Mouse (Mus musculus): ENCODE measurements at regions not wholly inside any gene's neighbourhood (a gene's known extent, or its start where the extent isn't known, plus 50 kb on each side); places are given as distances from the start of the nearest gene placed in this dataset.

DNA sequence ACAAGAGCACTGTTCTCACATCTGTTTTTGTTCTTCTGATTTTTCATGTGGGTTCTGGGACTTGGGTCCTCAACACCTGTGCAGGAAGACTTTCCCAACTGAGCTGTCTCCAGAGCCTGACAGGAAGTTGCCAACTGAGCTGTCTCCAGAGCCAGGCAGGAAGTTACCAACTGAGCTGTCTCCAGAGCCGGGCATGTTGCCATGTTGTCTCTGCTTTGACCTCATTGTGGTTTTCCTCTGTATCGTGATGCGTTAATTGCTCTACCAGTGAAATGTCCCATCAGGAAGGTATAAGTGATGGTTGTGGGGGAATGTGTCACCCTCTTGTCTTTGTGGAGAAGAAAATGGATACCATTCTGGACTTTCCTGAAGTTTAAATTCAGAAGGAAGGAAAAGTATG, 54.4 kb upstream of the Olfm4 start:
- DNase-seq, result no peak

DNA sequence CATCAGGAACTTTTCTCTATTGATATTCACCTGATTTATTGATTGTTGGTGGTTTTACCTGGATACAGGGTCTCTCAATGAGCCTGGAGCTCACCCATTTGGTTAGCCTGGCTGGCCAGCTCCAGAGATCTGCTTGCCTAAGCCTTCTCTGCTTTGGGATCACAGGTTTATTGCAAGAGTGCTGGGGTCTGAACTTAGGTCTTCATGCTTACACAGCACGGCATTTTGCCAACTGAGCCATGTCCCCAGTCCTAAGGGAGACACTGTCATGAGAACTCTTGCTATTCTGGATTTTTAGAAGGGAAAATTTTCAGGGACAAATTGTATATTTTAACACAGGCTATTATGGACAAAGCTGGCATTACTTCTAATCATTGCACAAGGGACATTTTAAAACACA, 56.7 kb upstream of the Olfm4 start:
- no peak for DNase-seq

DNA sequence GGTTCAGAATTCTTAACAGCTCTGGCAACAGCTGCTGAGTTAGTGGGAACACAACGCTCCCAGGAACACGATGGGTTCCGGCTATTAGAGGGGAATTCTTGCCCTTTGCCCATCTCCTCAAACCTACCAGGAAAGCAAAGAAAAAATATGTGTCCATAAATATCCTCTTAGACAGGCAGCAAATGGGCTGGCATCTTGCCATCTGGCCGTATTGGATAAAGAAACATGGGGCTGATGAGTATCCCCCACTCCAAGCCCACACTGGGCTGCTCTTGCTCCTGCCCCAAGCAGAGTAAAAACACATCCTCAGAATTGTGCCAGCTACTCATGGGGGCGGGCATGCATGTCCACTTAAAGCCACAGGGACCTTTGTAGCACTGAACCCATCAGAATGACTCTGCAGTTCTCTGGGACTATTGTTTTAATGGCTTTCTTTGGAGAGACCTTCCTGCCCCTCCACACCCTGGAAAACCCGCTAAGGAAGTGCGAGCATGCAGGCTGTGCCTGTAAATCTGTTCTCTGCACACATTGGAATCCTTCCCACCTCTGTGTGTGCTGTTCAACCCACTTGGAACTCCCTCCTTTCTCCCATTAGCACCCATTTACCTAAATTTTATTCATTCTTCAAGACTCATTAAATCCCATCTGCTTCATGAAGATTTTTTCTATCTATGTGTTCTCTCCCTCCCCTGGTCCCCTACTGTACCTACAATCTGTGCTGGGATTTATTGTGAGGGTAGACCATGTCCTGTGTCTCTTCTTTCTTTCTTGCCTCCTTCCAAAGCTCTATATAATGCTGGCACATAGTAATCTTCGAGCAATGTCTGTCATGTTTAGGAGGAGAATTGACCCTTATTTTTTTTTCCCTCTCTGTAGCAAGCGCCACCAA, 66.7 kb upstream of the Olfm4 start:
- DNase-seq, result no peak

DNA sequence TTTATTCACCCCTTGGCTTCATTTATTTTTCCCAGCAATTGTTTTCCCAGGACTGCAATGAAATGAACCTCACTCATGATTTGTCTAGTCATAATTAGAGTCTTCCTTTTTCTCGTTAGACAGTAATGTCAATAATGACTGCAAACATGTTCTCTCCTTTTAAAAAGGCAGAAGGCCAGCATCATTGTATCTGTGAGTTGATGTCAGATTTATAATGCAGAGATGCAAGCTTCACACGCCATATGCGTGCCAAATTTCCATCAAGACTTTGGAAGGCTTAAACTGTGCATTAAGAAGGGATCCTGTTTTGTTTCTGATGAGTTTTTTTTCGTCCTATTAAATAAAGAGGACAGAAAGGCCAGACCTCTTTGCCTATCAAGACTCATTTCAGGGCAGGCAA, 68.9 kb upstream of the Olfm4 start:
- no peak for DNase-seq

DNA sequence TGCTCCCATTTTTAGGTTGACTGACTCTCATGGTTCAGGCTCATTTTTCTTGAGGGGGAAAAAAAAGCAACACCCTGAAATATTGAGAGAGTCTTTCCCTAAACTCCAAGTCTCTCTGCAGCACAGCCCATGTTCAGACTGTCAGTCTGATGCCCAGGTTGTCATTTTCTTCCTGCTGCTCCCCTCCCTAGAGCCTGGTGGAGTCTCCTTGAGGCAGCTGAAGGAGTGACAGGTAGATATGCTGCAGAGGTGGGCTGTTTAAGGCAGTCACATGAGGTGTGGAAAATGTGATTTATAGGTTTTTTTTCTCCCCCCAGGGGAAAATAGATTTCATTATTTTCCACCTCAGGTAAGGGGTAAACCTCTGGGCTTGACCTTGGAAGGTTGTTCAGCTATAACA, 70.6 kb upstream of the Olfm4 start:
- DNase-seq, result no peak

DNA sequence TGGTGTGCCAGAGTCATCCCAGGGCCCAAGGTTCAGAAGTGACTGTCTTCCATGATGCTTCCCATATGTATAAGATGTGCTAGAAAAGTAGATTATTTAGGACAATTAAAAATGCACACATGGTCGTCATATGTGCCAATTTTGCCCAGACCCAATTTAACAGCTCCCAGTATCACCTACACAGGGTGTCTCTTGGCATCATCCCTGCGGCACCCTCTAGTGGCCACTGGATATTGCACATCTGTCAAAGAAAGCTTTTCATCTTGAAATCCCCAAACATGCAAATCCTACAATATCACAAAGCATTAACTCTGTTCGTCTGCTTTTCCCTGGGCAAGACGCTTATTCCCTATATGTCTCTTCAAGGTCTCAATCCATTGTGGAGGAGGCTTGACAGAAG, 71.3 kb upstream of the Olfm4 start:
- peak in 1 of 2 experiments; percentile 21 for DNase-seq

DNA sequence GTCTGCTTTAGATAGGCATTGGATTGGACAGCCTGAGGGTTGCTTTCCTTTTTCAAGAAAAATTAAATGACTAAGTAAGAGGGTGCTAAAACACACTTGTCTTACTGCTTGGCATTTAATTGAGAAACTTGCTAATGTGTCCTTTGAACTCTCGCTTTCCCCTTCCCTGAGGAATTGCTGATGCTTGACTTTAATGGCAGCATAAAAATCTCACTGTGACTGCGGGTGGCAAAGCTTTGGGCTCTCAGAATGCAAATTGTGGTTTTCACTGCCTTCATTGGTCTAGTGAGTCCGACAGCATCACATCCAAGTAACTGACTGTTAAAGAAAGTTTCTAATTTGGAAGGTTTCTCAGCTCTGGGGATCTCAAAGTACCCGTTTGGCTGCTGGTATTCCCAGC, 76.1 kb upstream of the Olfm4 start:
- DNase-seq, result no peak

DNA sequence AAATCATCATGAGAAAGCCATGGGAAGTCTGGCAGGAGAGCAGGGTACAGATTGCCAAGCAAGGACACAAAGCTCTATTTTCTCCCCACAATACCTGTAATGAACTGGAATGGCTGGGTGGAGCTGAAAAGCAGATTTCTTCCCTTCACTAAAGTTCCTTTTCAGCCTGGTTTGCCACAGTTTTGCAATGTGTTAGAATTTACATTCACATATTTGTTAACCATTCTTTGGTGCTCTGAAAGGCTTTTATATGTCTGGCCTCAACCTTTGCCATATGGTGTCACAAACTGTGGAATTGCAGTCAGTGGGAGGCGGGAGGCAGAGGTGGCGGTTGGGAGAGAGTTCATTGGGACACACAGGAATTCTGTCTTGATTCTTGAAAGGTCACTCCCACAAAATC, 78.3 kb upstream of the Olfm4 start:
- no peak for DNase-seq

DNA sequence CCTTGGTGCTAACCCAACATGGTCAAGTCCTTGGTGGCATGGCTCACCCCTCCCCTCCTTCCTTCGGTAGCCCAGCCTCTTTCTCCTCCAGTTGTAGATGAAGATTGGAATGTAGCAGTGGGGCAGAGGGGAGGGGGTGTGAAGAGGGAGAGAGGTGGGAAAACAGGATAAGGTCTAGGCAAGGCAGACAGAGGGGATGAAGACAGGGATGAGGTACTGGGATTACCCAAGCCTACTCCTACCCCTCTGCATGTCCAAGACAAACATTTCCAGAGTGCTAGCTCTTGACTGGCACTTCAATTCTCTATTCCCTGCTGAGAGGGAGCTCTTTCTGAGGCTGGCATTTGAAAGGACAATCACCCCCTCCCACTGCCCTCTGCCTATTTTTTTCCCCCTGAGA, 81.5 kb upstream of the Olfm4 start:
- DNase-seq, result no peak

DNA sequence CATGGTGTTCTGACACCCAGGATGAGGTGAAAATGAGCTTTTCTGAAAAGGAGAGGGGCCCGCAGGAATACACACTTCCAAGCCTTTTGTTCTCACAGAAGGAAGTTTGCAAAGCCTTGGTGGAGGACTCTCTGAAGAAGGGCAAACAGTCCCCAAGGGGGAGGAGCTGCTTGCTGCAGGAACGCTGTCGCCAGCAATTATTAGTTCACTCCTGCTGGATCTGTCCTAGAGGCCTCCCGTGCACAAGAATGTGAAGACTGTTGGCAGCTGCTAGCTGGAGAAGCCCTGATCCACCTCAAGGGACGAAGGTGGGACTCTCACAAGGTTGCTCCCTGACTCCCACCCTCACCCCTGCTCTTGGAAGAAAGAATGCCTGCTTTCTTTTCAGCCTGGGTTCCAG, 85.6 kb upstream of the Olfm4 start:
- DNase-seq, result peak in 1 of 2 experiments; percentile 24

DNA sequence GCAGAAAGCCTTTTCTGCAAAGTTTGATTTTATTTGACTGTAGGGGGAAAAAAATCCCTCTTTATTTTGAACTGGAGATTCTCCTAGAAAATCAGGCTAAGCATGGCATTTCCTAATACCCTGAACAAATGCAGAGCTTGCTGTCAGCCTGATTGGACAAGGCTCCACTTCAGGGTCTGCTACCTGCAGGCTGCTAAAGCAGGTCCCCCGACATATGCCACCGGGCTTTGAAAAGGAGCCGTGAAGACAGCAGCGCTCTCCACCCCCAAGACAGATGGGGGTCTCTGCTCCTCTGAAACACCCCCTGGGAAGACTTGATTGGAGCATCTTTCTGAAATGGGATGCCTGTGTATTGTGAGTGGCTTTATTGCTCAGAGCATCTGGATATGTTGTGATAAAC, 90.6 kb upstream of the Olfm4 start:
- no peak for DNase-seq

DNA sequence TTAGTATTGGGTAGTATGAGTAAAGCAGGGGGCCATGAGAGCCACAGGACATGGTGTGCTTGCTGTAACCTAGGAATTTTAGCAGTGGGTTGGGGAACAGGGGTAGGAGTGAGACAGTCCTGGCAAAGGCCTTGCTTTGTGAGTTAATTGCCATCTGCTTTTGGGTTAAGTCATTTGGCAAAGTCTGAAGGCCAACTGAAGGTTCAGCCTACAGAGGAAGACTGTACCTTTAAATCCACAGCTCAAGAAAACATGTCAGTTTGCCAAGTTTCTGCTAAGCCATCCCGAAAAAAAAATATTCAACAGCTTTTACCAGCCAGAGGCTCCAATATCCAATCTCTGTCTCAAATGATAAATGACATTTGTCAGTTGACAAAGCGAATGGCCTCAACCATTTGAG, 93.2 kb upstream of the Olfm4 start:
- DNase-seq, result no peak

DNA sequence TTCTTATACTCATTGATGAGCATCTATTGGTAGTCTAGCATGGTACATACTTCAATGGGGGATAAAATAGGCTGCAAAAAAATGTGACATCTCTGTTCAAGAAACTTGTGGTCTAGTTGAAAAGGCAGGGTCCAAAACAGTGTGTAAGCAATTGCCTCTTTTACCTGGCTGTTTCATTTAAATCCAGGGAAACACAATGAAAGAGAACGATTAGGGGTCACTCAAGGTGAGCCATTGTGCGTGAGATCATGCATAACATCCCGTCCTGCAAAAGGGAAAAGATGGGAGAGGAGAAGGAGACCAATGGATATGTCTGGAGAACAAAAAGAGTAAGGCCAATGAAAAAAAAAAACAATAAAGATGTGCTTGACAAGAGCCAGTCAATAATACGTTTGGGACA, 93.6 kb upstream of the Olfm4 start:
- no peak for DNase-seq

DNA sequence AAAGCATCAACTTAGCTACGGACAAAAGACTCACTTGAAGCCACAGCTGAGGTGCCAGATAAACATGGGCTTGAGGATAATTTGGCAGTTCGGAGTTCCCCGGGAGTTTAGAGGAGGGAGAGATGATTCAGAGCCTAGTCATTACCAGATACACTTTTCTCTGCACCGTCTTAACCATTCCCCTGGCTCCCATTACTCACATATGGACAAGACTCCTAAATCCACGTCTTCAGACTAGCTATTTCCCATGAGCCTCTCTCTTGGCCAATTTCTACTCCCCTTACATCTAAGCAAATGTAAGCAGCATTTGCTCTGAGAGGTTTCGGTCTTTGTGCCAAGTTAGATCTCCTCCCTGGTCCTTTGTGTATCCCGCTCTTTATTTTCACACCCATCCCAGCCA, 100.4 kb upstream of the Olfm4 start:
- DNase-seq, result no peak

DNA sequence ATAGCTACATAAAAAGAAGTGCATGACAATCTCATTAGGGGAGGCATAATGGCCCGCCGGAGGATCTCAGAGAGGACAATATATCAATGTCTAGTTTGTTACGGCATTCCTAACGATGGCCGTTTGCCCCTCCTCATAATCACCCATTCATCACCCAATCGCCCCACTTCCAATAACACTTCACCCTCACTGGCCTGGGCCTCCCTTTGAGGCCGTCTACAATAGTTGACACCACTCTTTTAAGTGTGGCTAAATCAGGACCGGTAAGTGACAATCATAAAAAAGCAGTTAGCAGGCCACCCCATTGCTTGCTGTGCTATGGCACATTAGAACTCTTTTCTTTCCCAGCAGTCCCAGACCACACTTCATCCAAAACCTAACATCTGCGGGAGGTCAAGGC, 102.2 kb upstream of the Olfm4 start:
- DNase-seq, result no peak

DNA sequence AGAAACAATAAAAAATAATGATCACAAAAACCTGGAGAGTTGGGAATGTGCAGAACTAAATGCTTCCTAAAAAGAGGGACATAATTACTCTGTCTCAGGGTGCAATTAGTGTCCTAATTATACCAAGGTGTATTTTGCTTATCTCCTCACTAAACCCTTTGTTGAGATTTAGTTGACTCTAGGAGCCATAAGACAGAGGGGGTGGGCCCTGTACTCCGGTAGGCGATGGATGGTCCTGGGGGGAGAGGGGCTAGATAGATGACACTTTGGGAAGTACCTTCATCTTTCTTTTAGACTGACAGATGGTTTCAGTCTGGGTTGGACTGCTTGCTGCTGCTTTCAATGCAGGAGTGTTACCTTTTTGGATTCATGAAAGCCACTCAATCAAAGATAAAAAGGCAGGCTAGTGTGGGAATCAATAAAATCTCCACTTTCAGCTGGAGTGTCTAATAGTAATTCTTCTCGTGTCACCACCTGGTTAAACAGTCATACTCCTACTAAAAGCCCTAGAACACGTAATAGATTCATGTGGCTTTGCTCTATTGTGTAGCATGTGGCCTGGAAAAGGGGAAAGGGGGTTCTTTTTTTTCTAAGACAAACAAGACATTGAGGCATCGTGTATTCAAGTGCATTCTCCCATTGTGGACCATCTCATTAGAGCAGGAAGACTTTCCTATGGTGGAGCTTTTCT, 103.7 kb upstream of the Olfm4 start:
- DNase-seq, result no peak

DNA sequence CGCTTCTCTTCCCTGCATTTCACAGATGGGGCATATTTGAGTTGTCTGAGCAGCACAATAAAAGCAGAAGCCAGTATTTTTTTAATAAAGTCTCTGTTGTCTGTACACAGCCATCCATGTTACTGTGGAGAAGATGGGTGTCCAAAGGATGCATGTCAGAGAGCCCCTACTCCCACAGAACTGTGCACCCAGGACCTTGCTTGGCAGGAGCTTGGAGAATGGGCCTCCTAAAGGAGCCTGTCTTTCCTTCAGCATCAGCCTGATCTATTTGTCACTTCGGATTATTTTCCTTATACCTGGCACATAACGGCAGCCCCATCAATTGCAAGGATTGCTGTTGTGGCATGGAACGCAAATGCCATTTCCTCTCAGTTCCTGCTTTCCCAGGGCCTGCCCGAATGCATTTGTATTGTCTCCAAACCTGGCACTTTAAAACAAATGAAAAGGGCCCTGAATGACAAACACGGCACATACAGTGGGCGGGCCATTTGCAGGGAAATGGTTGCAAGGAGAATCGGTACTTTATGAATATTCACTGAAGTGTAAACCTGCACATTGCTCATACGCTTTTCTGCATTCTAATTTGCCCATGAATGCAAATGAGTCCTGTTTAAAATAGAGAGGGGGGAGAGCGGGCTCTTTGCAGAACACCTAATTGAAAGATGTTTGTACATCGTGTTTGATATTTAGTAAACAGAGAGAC, 104.4 kb upstream of the Olfm4 start:
- DNase-seq, result no peak

DNA sequence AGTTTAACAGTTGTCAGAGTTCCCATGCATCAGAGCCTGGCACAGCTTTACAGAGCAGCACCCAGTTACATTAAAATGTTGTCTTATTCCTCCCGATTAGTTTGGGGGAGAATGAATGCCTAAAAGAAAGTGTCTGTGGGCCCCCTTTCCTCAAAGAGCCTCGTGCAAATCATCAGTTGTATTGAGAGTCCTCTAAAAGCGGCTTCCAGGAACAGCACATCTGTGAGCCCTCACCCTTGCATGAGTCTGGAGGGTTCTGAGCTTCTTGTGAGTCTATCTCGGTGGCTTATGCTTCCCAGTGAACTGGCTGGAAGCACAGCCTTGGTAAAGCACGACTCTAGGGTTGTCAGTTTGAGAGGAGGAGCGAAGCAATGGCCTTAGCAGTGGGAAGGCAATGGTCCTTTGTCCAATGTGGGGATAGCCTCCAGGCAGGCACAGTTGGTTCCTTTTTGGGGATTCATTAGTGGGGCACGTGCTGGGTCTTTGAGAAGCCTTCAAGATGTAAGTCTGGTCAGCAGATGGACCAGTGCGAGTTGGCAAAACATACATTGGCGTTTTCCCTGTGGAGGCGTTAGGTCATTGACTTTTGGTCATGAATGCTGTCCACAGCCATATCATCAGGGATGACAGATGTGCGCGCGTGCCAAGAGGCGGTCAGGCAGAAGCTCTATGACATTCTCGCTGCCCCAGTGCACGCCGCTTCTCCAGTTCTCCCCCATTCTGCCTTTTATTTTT, 105.4 kb upstream of the Olfm4 start:
- DNase-seq, result no peak

DNA sequence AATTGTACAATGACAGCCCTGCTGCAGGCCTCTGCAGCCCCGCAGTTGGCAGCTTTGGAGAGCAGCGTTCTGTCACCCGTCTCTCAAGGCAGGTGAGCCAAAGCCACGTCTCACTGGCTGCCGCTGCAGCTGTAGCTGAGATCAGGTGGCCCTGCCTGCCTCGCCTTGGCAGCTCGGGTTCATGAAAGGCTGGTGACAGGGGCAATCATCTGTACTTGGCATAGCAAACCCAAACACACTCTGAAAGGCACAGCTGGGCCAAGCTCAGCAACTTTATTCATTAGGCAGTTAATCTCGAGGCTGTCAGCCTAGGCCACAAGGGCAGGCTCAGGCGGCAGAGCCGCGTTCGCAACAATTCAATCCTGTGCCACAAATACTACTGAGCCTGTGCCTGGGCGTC, 102.0 kb upstream of the Pcdh8 start:
- DNase-seq, result no peak

DNA sequence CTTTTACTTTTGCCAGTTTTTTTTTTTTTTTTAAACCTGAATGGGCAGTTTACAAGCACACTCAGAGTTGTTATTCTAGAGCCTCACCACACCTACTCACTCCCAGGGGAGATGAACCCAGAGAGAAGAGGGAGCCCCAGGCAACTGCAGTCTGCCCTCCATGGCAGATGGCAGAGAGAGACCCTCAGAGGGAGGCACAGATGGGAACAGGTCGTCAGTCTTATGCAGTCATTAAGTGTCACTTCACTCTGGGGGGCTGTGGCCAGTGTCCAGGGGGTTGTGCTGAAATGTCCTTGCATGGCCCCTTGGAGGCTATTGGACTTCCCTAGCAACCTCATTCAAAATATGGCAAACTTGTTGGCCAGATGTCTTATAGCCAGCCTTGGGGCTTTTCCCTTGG, 101.3 kb upstream of the Pcdh8 start:
- DNase-seq, result no peak

DNA sequence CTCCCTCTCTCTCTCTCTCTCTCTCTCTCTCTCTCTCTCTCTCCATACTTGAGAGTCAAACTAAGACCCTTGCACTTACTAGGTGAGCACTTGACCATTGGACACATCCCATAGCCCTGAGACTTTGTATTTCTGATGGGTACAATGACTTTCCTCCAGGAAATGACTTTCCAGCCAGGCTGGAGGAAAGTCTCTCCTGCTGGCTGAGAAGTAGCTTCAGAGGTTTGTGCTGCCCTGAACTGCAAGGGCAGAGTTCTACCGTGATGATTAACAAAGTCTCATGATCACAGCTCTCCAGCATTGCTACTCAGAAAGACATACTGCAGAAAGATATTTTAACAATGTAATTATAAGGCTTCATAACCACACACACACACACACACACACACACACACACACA, 98.2 kb upstream of the Pcdh8 start:
- no peak for DNase-seq

DNA sequence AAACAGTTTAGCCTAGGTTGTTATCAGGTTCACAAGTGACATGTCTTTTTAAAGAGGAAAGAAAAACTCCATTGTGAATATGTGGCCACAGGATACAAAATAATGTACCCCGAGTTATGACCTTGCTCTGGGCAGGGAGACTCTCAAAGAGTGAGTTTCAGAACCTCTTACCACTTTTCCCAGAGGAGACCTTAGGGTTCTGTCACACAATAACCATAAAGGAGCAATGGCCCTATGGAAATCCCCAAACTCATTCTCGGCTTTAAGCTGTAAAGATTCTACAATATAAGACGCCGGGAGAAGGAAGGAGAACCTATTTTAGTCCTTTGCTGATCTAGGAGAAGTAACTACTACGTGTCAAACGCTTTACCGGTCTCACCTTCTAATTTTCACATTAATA, 85.1 kb upstream of the Pcdh8 start:
- no peak for DNase-seq

DNA sequence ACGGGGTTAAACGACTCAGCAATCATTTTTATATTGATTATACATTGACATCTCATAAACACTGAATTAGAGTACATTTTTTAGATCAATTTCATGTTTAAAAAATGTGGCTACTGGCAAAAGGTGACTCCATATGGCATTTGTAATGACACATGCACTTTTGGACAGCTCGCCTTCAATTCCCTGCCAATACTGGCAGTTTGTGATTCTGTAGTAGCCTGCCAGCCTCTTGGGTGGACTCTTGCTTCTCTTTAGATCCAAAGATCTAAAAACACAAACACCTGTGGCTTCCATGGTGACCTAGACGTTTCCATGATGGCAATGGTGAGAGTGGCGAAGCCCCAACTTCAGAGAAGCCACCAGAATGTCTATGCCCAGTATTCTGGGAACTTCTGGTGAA, 83.1 kb upstream of the Pcdh8 start:
- no peak for DNase-seq
